Mouse (Mus musculus): ENCODE measurements around the gene Cd27. TPM values are rescaled to one million over a fixed set of nuclear protein-coding genes. Genes with fewer than 3 reads are reported as not detected.

The Cd27 gene
- polyA plus RNA-seq, 1 experiment from 2014 or later: 2.0 TPM

- Histone ChIP-seq H3K4me1 (peaks cover 13% of the 10 kb centered on the region), H3K9ac (no peak overlapping the region), H3K27ac (replicated peaks) (no peak overlapping the region), H3K36me3 (no peaks in the 10 kb centered on the region), H3K4me2 (no peak overlapping the region), H3K4me3 (no peak overlapping the region), H3K9me3 (no peaks in the 10 kb centered on the region), H3K27me3 (replicated peaks) (peaks cover 32% of the 10 kb centered on the region)
- WGBS: 36% methylated on average over 2 of the region's 2 CpGs
- no peak for ATAC-seq (ENCODE audit: extremely low read depth, insufficient number of reproducible peaks, low FRiP score, low TSS enrichment)
These were observed 24.2 kb downstream of the Cd27 start for GRCm38 (mm10) chr6:125212621-125213020.

- no peak for ATAC-seq (ENCODE audit: extremely low read depth, insufficient number of reproducible peaks, low FRiP score, low TSS enrichment)
- H3K4me1 ChIP-seq: no peaks in the 10 kb centered on the region
- no peak overlapping the region for H3K4me2 ChIP-seq
- no peak overlapping the region for H3K9ac ChIP-seq
- no peak overlapping the region for H3K27ac ChIP-seq (replicated peaks)
- WGBS: 73% methylated on average over 1 of the region's 1 CpGs
- peaks cover 32% of the 10 kb centered on the region for H3K27me3 ChIP-seq (replicated peaks)
- no peak overlapping the region for H3K4me3 ChIP-seq
- H3K36me3 ChIP-seq: no peaks in the 10 kb centered on the region
- no peaks in the 10 kb centered on the region for H3K9me3 ChIP-seq
These were observed 26.4 kb downstream of the Cd27 start for GRCm38 (mm10) chr6:125210436-125210835.

- no peaks in the 10 kb centered on the region for H3K9me3 ChIP-seq
These were observed 39.6 kb downstream of the Cd27 start for GRCm38 (mm10) chr6:125197166-125197565.

DNA sequence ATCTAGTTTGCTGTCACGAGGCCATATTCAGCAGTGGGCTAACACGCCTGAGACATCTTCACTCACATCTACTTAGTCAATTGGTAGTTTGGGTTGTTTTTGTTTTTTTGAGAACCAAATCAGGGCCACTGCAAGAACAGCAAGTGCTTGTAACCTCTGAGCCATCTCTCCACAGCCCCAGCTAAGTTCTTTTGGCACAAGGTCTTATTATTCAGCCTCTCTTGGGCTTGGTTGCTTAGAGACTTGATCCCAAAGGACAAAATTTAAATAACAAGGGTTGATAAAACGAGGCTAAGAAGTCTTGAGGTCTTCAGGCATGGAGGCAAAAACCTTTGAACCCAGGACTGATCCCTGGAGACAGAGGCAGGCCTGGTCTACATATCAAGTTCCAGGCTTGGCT, 40.5 kb downstream of the Cd27 start:
- no peak overlapping the region for H3K9ac ChIP-seq
- no peak overlapping the region for H3K4me3 ChIP-seq
- no peak overlapping the region for H3K27ac ChIP-seq (replicated peaks)
- no peak overlapping the region for H3K4me2 ChIP-seq
- ATAC-seq (ENCODE audit: extremely low read depth, insufficient number of reproducible peaks, low FRiP score, low TSS enrichment): no peak
- no peaks in the 10 kb centered on the region for H3K9me3 ChIP-seq
- H3K36me3 ChIP-seq: peaks cover 26% of the 10 kb centered on the region
- no peaks in the 10 kb centered on the region for H3K27me3 ChIP-seq (replicated peaks)
- 69% methylated on average over 3 of the region's 3 CpGs for WGBS
- H3K4me1 ChIP-seq: peaks cover 14% of the 10 kb centered on the region

More at GRCm38 (mm10) chr6:125197166-125197565, 39.6 kb downstream of the Cd27 start:
- no peak overlapping the region for H3K9ac ChIP-seq
- no peaks in the 10 kb centered on the region for H3K27me3 ChIP-seq (replicated peaks)
- H3K4me2 ChIP-seq: no peak overlapping the region
- WGBS: 87% methylated on average over 5 of the region's 5 CpGs
- H3K36me3 ChIP-seq: peaks cover 26% of the 10 kb centered on the region
- H3K27ac ChIP-seq (replicated peaks): no peak overlapping the region
- no peak overlapping the region for H3K4me3 ChIP-seq
- no peak for ATAC-seq (ENCODE audit: extremely low read depth, insufficient number of reproducible peaks, low FRiP score, low TSS enrichment)
- peaks cover 14% of the 10 kb centered on the region for H3K4me1 ChIP-seq

- no peak overlapping the region for H3K27ac ChIP-seq (replicated peaks)
- H3K4me3 ChIP-seq: no peak overlapping the region
- 40% methylated on average over 1 of the region's 1 CpGs for WGBS
- H3K9me3 ChIP-seq: no peaks in the 10 kb centered on the region
- H3K4me1 ChIP-seq: peaks cover 14% of the 10 kb centered on the region
- H3K9ac ChIP-seq: no peak overlapping the region
- no peaks in the 10 kb centered on the region for H3K27me3 ChIP-seq (replicated peaks)
- no peak overlapping the region for H3K4me2 ChIP-seq
- peaks cover 26% of the 10 kb centered on the region for H3K36me3 ChIP-seq
- ATAC-seq (ENCODE audit: extremely low read depth, insufficient number of reproducible peaks, low FRiP score, low TSS enrichment): no peak
These were observed 41.2 kb downstream of the Cd27 start for GRCm38 (mm10) chr6:125195541-125196075.

DNA sequence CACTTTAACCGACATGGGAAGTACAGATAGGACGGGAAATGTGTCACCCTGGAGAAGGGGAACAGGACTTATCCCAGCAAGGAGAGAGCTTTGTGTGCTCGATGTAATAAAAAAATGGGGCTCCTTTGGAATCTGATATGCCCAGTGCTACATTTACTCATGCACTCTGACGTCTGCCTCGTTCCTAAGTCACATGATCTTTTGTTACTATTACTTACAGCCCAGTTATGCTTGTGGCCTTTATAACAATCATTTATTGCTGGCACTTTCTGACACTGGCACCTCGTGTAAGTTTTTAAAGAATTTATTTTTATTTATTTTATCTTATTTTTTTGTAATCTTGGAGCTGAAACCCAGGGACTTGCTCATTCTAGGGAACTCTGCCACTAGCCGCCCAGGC, 43.4 kb downstream of the Cd27 start:
- ATAC-seq (ENCODE audit: extremely low read depth, insufficient number of reproducible peaks, low FRiP score, low TSS enrichment): no peak
- Histone ChIP-seq H3K4me3 (peak overlapping the region; percentile 75), H3K36me3 (peaks cover 40% of the 10 kb centered on the region), H3K4me1 (peaks cover 26% of the 10 kb centered on the region), H3K4me2 (peak overlapping the region; percentile 91), H3K27ac (replicated peaks) (0 out of 2 replicates have a peak overlapping the region, but pooled peaks have one; percentile 32), H3K27me3 (replicated peaks) (no peaks in the 10 kb centered on the region), H3K9me3 (no peaks in the 10 kb centered on the region), H3K9ac (0 out of 2 replicates have a peak overlapping the region, but pooled peaks have one; percentile 3)
- WGBS: 51% methylated on average over 7 of the region's 7 CpGs

- Histone ChIP-seq H3K27me3 (replicated peaks) (no peaks in the 10 kb centered on the region), H3K4me3 (peak overlapping the region; percentile 75), H3K27ac (replicated peaks) (peak overlapping the region; percentile 100), H3K4me2 (peak overlapping the region; percentile 91), H3K9ac (peak overlapping the region; percentile 92), H3K36me3 (peaks cover 45% of the 10 kb centered on the region), H3K4me1 (peaks cover 26% of the 10 kb centered on the region), H3K9me3 (no peaks in the 10 kb centered on the region)
- 38% methylated on average over 5 of the region's 5 CpGs for WGBS
- ATAC-seq (ENCODE audit: extremely low read depth, insufficient number of reproducible peaks, low FRiP score, low TSS enrichment): no peak
These were observed 44.0 kb downstream of the Cd27 start for GRCm38 (mm10) chr6:125192841-125193240.

GRCm38 (mm10) chr6:125192016-125192714, 44.6 kb downstream of the Cd27 start:
- Histone ChIP-seq H3K4me1 (peaks cover 26% of the 10 kb centered on the region), H3K4me2 (peak overlapping the region; percentile 91), H3K36me3 (peaks cover 52% of the 10 kb centered on the region), H3K9me3 (no peaks in the 10 kb centered on the region), H3K9ac (peak overlapping the region; percentile 92), H3K27ac (replicated peaks) (peak overlapping the region; percentile 100), H3K4me3 (peak overlapping the region; percentile 75), H3K27me3 (replicated peaks) (no peaks in the 10 kb centered on the region)
- peak; percentile 83 for ATAC-seq (ENCODE audit: extremely low read depth, insufficient number of reproducible peaks, low FRiP score, low TSS enrichment)
- WGBS: under 1% methylated on average over 34 of the region's 34 CpGs

- H3K36me3 ChIP-seq: peaks cover 59% of the 10 kb centered on the region
- H3K4me1 ChIP-seq: peaks cover 26% of the 10 kb centered on the region
- H3K4me2 ChIP-seq: peak within 1 kb of the TSS; percentile 91
- no peaks in the 10 kb centered on the region for H3K27me3 ChIP-seq (replicated peaks)
- peak within 1 kb of the TSS; percentile 100 for H3K27ac ChIP-seq (replicated peaks)
- under 1% methylated on average over 54 of the region's 54 CpGs for WGBS
- peak within 1 kb of the TSS; percentile 75 for H3K4me3 ChIP-seq
- no peaks in the 10 kb centered on the region for H3K9me3 ChIP-seq
- H3K9ac ChIP-seq: peak within 1 kb of the TSS; percentile 92
- ATAC-seq (ENCODE audit: extremely low read depth, insufficient number of reproducible peaks, low FRiP score, low TSS enrichment): peak; percentile 96
These were observed 45.3 kb downstream of the Cd27 start, which contains the start of the genes Ncapd2 and Mrpl51 for GRCm38 (mm10) chr6:125191332-125192015. Ncapd2 (minus strand) TSS chr6:125191701. Mrpl51 (plus strand) TSS chr6:125191801.

DNA sequence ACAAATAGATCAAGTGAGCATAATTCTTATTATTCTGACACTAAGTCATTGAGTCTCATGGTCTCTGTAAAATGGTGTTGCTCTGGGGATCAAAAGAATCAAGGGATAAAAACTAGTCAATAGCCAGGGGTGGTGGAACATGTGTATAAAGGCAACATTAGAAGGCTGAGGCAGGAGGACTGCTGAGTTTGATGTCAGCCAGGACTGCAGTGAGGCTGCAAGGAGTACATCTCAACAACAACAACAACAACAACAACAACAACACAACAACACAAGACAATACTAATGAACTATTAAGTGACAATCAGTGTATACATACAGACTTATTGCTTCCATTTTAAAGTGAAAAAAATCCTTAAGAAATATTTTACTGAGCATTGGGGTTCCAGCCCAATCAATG, 46.0 kb downstream of the Cd27 start:
- Histone ChIP-seq H3K9ac (peak overlapping the region; percentile 92), H3K4me1 (peaks cover 26% of the 10 kb centered on the region), H3K27ac (replicated peaks) (peak overlapping the region; percentile 100), H3K4me3 (peak overlapping the region; percentile 75), H3K9me3 (no peaks in the 10 kb centered on the region), H3K36me3 (peaks cover 65% of the 10 kb centered on the region), H3K27me3 (replicated peaks) (no peaks in the 10 kb centered on the region), H3K4me2 (peak overlapping the region; percentile 91)
- no peak for ATAC-seq (ENCODE audit: extremely low read depth, insufficient number of reproducible peaks, low FRiP score, low TSS enrichment)

- WGBS: 93% methylated on average over 10 of the region's 10 CpGs
- H3K4me2 ChIP-seq: no peak overlapping the region
- no peak for ATAC-seq (ENCODE audit: extremely low read depth, insufficient number of reproducible peaks, low FRiP score, low TSS enrichment)
- no peaks in the 10 kb centered on the region for H3K9me3 ChIP-seq
- peaks cover 85% of the 10 kb centered on the region for H3K36me3 ChIP-seq
- H3K27me3 ChIP-seq (replicated peaks): no peaks in the 10 kb centered on the region
- peaks cover 12% of the 10 kb centered on the region for H3K4me1 ChIP-seq
- no peak overlapping the region for H3K9ac ChIP-seq
- no peak overlapping the region for H3K4me3 ChIP-seq
- no peak overlapping the region for H3K27ac ChIP-seq (replicated peaks)
These were observed 50.6 kb downstream of the Cd27 start for GRCm38 (mm10) chr6:125186203-125186602.

All from heart, embryonic 13.5 days (tissue).